Mouse (Mus musculus) monocyte, adult 59 days (primary cell): ENCODE data around the gene Pld2. TPM values are rescaled to one million over a fixed set of nuclear protein-coding genes. Genes with fewer than 3 reads are reported as not detected.

ENCODE experiments used
- total RNA-seq, 2 experiments: library from RNA; stranded (reverse); gene quantifications; one replicate each; pipeline ENCODE4 v1.2.4; 2023

Pld2 gene
- 10 to 100 TPM; 19.1 to 19.5 TPM for total RNA-seq

DNA sequence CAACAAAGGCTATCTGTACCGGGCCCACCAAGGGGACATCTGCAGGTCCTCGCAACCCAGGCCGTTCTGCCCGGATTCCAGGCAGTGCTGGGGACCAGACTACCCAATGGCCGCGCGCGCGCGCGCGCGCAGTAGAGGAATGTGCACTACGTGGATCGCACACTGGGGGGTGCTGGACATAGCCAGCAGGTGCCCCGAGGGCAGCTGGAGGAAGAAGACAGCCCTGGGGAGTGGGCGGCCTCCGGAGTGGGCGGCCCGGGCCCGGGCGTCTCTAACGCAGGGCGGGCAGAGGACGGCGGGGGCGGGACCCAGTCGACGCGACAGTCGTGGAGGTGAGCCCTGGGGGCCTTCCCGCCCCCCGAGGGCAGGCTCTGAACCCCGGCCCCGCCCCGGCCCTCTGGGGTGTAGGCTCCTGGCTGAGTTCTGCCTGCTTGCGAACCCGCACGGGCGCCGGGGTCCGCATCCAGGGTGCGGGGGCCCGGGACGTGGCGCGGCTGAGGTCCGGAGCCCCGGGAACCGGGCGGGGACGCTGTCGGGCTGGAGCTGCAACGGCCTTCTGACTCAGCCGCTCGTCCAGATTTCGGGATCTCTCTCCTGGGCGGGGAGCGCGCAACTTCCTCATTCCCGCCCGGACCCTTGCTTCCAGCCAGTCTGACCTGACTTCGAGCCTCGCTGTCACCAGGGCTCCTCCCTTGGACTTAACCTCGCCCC lies at the start of gene Pld2:
Gene Pld2, plus strand, starts transcription at position 188 of the 711 bp plus-strand sequence.

DNA sequence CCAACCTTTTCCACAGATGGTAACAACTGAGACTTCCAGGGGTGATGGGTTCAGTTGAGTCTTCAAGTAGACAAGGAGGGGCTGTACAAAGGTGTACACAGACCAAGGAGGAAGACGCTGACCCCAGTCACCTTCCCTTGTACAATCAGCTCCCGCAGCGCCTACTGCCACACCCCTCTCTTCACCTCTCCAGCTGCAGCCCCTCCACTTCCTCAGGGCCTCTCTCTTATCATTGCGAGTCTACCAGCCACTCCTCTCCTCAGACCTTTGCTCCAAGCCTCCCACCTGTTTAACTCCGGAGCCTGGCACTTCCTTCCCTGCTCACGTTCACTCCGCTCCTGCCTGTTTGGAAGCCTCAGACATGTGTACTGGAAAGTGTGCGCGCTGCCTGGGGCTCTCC lies 34.9 kb upstream of the Pld2 start, which contains the start of gene Tm4sf5:
Gene Tm4sf5, plus strand, starts transcription at position 275 of the 400 bp plus-strand sequence.

DNA sequence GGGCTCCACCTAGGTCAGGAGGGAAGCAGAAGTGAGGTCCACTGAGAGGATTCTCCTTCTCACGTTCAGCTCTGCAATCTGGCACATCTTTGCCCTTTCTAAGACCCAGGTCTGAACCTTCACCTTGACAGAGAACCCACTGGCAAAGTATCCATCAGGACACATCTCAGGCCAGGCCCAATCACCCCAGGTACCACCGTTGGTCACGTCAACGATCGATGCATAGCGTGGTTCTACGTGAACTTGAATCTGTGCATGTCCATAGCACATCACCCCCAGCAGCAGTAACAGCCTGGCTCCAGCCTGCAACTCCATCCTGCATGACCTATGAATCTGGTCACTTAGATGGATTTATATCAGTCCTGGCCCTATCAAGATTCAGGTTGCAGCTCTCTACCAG lies 25.6 kb upstream of the Pld2 start, which contains the start of gene Vmo1:
Gene Vmo1, minus strand, starts transcription at position 329 of the 400 bp plus-strand sequence.

DNA sequence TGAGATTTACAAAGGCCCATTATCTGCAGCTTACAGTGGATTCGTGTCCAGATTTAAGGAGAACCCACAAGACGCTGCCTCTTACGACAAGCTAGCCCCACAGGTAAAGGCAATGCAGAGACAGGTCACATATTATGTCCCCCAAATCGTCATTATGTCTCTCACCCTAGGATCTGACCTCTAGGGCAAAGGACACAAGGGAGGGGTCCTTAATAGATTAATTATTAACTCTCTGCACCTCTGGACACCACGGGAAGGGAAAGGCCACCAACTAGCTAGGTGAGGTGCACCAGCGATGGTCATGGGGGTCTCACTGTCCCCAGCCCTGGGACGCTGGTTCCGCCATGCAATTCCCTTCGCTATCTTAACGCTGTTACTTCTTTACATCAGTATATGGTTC lies 20.9 kb upstream of the Pld2 start, which contains the start of gene Gltpd2:
Gene Gltpd2, plus strand, starts transcription at position 274 of the 400 bp plus-strand sequence.

DNA sequence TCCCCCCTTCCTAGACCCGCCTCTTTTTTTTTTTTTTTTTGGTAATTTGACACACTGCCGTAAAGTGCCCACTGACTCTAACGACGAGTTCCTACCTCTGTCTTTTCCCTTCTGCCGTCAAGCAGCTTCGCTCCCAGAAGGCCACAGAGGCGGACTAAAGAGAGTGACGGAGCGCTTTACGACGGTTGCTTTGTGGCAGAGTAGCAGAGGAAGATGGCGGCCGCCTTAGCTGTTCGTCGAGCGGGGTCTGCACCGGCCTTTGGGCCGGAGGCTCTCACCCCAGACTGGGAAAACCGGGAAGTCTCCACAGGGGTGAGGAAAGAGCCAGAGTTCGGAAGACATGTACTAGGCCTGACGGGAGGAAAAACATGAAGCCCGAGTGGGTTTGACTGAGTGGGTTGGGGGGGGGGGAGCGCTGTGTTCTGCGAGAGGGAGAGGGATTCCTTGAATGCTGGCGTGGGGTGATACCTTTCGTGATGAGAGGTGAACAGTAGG lies 14.6 kb upstream of the Pld2 start, which contains the start of gene Psmb6:
Gene Psmb6, plus strand, starts transcription at position 184 of the 495 bp plus-strand sequence.

DNA sequence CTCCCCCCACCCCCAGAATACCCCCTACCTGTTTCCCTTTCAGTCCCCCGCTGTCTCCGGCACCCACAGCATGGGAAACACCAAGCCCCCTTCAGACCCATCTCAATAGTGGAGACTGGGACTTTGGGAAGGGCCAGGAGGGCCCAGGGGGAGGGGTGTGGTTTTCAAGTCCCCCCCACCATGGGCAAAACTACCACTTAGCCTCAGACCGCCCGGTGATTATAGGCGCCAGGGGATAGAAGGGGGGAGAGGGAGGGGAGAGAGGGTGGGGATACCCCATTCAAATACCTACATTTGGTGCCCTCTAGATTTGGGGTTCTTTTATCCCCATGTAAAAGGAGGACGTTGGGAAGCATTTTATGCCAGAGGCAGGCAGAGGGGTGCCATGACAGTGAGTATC lies 7.0 kb upstream of the Pld2 start, which contains the start of gene Gm40193:
Gene Gm40193, minus strand, starts transcription at position 101 of the 400 bp plus-strand sequence.

DNA sequence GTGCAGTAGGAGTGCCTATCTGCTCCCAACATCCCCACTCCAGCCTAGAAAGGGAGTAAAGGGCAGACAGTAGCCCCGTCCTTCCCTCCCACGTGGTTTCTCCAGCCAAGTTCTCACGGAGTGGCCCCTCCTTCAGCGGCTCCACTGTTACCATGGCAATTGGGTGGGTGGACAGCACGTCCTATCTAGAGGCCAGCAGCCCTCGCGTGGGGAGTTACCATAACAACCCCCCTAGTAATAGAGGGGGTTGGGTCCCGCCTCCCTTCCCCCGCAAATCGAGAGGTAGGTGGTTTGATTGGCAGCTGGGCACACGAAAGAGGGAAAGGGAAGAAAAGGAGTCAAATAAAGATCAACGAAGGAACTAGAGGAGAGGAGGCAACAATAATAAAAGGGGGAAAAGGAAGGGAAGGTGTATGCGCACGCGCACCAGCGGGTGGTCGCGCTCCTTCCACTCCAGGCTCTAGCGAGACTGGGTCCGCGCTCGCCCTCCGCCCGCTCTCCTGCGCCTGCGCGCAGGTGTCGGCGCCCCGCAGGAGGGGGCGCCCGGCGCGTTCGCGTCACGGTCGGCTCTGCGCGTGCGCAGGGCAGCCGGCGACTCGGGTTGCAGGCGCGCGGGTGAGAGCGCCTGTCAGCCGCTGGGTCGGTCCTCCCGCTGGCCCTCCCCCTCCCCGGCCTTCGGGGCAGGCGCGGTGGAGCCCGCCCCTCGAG lies 22.6 kb downstream of the Pld2 start, which contains the start of gene Mink1:
Gene Mink1, plus strand, starts transcription at position 595 of the 708 bp plus-strand sequence.

Other genes with a start within 250 kb of the Pld2 start
- gene Alox12e, start 217.4 kb upstream of the Pld2 start, total RNA-seq, result not detected
- 10 to 100 TPM; 12.3 to 36.9 TPM for gene Alox15, start 188.0 kb upstream of the Pld2 start, total RNA-seq
- gene Pelp1, start 130.0 kb upstream of the Pld2 start, total RNA-seq, result 10 to 100 TPM; 15.9 to 18.6 TPM
- 100 to 1,000 TPM; 313 to 322 TPM for gene Arrb2, start 107.4 kb upstream of the Pld2 start, total RNA-seq
- 10 to 100 TPM; 39.5 to 44.4 TPM for gene Med11, start 88.1 kb upstream of the Pld2 start, total RNA-seq
- 1 to 10 TPM; 1.0 to 1.8 TPM for gene Zmynd15, start 80.6 kb upstream of the Pld2 start, total RNA-seq
- 10 to 100 TPM; 51.6 to 62.4 TPM for gene Cxcl16, start 80.1 kb upstream of the Pld2 start, total RNA-seq
- gene Tm4sf5, start 34.8 kb upstream of the Pld2 start, total RNA-seq, result 1 to 10 TPM in 1 of 2 experiments, not detected in 1; 1.7 TPM
- not detected for gene Vmo1, start 25.4 kb upstream of the Pld2 start, total RNA-seq
- gene Gltpd2, start 20.9 kb upstream of the Pld2 start, total RNA-seq, result not detected
- gene Psmb6, start 14.7 kb upstream of the Pld2 start, total RNA-seq, result 100 to 1,000 TPM; 118 to 124 TPM
- not detected for gene Gm40193, start 7.1 kb upstream of the Pld2 start, total RNA-seq
- gene Mink1, start 22.8 kb downstream of the Pld2 start, total RNA-seq, result 100 to 1,000 TPM; 215 to 216 TPM
- gene 4930544D05Rik, start 75.8 kb downstream of the Pld2 start, total RNA-seq, result not detected
- not detected for gene Chrne, start 79.2 kb downstream of the Pld2 start, total RNA-seq
- gene Gp1ba, start 99.1 kb downstream of the Pld2 start, total RNA-seq, result not detected
- gene Rnf167, start 107.2 kb downstream of the Pld2 start, total RNA-seq, result 10 to 100 TPM; 75.4 to 76.7 TPM
- 10 to 100 TPM; 75.2 to 82.1 TPM for gene Slc25a11, start 107.4 kb downstream of the Pld2 start, total RNA-seq
- gene Pfn1, start 114.6 kb downstream of the Pld2 start, total RNA-seq, result 1,000 to 10,000 TPM; 1,347 to 1,617 TPM
- gene Eno3, start 117.1 kb downstream of the Pld2 start, total RNA-seq, result 100 to 1,000 TPM; 117 to 142 TPM
- 10 to 100 TPM; 34.8 to 45.8 TPM for gene Spag7, start 129.4 kb downstream of the Pld2 start, total RNA-seq
- gene Camta2, start 148.0 kb downstream of the Pld2 start, total RNA-seq, result 100 to 1,000 TPM; 102 to 115 TPM
- gene Inca1, start 160.1 kb downstream of the Pld2 start, total RNA-seq, result not detected
- gene Kif1c, start 160.5 kb downstream of the Pld2 start, total RNA-seq, result 10 to 100 TPM; 45.8 to 47.4 TPM
- gene Zfp3, start 224.1 kb downstream of the Pld2 start, total RNA-seq, result 1 to 10 TPM; 1.1 to 2.1 TPM